Mouse (Mus musculus): Measurements from ENCODE around the gene Zfp629.

GRCm38 (mm10) chr7:127601735-127602134 is 13.9 kb downstream of the Zfp629 start:
- TF ChIP-seq POLR2A (IDR thresholded peaks at IDR 0.05; ENCODE audit: borderline replicate concordance, control insufficient read depth, low read depth, low read length), result no peak
- TF ChIP-seq CTCF (IDR thresholded peaks at IDR 0.05; ENCODE audit: control insufficient read depth, insufficient read depth, low read length), result no peak

Data from bone marrow, adult 2 months (tissue).